Mouse (Mus musculus): ENCODE results near the gene Poln.

Gene Poln

GRCm38 (mm10) chr5:34105681-34106080 lies 63.6 kb downstream of the Poln start:
- no peak for DNase-seq (ENCODE audit: low spot score in 2 of 2)

DNA sequence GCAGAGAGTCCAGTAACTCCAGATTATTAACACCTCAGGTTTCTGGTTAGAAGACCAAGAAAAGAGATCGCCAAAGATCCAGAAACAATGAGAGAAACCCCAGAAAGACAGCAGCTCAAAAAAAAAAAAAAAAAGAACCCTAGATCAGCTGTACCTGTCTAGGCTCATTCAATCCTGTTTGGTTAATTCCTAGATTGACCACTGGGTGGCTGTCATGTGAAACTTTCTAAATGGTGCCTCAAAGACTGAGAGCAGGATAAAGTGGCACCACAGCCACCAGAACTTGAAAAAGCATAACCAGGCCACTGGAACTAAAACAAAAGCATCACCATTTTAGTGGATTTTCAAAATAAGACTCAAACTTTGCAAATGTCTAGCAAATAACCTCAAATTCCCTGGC lies 71.9 kb downstream of the Poln start:
- DNase-seq (ENCODE audit: low spot score in 2 of 2): peak; percentile 1 to 4

DNA sequence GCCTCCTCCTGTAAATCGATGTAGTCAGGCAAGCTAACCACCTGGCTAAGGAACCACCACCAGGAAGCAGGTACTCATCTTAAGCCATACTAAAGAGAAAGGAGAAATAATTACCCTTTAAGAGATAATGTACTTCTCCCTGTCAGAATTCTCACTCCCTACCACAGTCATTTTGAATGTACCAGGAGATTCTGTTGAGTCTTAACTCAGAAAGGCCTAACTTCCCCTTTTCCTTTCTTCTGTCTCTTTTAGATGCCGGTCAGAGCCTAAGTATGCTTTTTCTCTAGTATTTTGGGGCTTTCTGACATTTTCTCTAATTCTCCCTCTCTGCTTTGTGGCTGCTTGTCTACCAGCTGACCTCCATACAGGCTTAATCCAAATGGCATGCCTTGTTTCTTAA lies 76.2 kb downstream of the Poln start:
- DNase-seq (ENCODE audit: low spot score in 2 of 2): no peak

DNA sequence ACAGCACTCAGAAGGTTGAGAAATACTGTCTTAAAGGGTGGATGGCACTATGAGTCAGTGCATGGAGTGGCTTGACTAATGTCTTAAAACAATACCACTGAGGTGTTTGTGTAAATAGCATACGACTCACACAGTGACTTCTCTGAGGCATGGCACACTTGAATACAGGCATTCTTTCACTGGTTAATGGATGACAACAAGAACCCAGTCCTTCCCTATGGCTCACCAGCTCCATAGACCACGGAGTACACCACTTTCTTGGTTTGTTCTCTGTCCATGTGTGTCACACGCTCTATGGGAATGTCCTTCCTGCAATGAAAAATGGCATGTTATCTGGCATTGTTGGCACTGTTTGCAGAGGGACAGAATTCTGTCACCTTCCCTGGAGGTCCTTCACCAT lies 136.7 kb downstream of the Poln start:
- DNase-seq (ENCODE audit: low spot score in 2 of 2): no peak

DNA sequence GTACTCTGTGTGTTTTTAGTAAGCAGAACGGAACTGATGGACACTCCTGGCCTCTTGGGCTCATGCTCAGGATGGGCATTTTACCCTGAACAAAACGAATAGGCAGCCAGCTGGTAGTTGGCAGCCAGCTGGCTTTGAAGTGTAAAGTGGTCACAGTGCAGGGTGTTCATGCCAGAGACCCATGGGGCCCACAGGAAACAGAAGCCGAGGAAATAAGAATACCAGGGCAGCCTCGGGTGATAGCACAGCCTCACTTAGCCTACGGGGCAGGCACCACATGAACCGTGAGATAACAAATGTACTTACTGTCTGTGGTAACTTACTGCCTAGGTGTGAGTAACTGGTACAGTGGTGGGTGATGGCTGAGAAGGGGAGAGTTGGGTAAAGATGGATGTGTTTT lies 138.2 kb downstream of the Poln start:
- no peak for DNase-seq (ENCODE audit: low spot score in 2 of 2)

DNA sequence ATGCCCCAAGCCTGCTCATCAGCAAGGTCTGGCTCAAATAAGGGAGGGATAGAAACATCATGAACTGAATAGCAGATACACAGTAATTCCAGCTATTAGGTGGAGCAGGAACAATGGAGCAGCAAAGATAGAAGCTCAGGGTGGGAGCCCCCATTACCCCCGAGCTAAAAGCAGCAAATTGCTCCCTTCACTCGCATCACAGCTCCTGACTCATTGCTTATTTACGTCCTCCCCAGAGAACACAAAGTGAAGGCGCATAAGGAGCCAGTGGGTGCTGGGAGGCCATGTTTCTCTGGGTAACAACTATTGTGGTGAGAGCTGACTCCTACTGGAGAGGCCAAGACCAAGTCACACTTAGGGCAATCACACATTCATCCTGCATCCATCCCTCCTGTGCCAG lies 139.1 kb downstream of the Poln start:
- DNase-seq (ENCODE audit: low spot score in 2 of 2): no peak

DNA sequence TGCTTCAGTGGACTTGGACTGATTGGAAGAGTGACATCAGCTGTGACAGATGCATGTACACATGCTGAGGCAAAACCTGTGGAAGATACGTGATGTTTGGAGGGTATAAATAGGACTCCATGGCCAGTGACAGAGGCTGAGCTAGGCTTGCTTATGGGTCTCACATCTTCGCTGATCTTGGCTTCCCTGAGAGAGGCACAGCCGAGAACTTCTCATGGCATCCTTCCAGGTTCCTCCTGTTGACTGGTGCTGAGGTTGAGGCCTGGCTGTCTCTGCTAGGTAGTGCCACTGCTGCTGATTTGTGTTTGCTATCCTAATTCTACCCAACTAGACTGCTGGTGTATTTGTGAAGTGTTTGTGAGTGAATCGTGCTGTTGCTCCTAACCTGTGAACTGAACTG lies 150.3 kb downstream of the Poln start:
- DNase-seq (ENCODE audit: low spot score in 2 of 2): no peak

- no peak for DNase-seq (ENCODE audit: low spot score in 2 of 2)
Measured at GRCm38 (mm10) chr5:34014652-34015051, 154.6 kb downstream of the Poln start.

DNA sequence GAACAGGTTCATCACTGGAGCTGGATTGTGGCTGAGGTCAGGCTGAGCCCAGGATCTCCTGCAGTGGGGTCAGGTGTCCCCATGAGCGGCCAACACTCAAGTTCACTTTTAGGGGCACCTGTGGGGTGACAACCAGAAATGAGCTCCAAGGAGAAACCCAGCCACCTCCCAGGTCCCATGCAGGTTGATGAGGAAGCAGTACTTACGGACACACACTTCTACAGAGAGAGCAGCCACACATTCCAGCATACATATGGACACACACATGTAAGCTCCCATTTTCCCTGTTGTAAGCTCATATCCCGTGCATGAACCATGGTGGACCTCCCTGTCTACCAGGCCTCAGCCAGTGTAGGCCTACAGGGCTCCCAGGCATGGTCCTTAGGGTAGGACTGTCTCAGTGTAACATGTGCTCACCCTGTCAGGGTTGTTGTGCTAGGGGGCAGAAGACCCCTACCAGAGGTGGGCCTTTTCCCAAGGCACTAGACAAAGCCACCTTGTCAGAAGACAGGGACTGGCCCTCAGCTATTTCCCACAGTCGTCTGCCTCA lies 161.8 kb downstream of the Poln start:
- no peak for DNase-seq (ENCODE audit: low spot score in 2 of 2)

GRCm38 (mm10) chr5:34006832-34007231 lies 162.4 kb downstream of the Poln start:
- no peak for DNase-seq (ENCODE audit: low spot score in 2 of 2)

DNA sequence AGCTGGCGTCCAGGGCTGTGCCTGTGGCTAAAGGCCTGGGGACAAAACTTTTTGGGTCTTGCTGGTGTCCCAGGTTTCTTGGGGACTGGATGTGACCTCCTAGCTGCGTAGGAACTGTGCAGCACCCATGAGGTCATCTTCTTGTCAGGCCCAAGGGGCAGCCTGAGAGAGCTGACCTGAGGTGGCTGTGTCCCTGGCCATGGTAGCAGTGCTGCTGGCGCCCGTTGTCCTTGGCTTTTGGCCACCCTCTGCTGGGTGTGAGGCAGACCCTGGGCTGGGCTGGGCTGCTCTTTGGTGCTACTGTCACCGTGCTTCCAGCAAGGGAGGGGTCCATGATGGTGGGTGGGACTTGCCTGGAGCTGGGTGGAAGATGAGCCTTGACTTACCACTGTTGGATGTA lies 164.6 kb downstream of the Poln start:
- DNase-seq (ENCODE audit: low spot score in 2 of 2): no peak

DNA sequence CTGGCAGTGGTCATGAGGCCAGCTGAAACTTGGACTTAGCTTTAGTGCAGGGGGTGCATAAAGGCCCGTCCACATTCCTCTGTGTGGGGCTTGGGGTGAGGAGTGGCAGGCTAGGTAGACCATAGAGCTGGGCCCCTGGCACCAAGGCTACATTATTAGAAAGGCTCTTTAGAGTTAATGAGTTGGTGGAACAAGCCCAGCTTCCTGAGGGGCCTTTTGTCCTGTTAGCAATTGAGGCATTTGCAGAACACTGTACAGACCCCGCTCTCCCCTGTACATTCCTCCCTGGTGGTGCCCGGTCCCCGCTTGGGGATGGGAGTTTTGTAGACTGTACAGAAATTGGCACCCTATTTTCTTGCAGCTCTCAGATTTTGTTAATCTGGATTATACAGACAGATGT lies 166.6 kb downstream of the Poln start:
- no peak for DNase-seq (ENCODE audit: low spot score in 2 of 2)

GRCm38 (mm10) chr5:34001401-34001800 lies 167.8 kb downstream of the Poln start:
- no peak for DNase-seq (ENCODE audit: low spot score in 2 of 2)

DNA sequence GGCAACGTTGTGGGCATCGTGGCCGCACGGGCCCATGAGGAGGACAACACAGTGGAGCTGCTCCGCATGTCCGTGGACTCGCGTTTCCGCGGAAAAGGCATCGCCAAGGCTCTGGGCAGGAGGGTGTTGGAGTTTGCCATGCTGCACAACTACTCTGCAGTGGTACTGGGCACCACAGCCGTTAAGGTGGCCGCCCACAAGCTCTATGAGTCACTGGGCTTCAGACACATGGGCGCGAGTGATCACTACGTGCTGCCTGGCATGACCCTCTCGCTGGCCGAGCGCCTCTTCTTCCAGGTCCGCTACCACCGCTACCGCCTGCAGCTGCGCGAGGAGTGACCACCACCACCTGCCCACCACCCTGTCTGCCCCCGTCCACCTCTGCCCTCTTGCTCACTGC lies 168.4 kb downstream of the Poln start:
- DNase-seq (ENCODE audit: low spot score in 2 of 2): no peak

DNA sequence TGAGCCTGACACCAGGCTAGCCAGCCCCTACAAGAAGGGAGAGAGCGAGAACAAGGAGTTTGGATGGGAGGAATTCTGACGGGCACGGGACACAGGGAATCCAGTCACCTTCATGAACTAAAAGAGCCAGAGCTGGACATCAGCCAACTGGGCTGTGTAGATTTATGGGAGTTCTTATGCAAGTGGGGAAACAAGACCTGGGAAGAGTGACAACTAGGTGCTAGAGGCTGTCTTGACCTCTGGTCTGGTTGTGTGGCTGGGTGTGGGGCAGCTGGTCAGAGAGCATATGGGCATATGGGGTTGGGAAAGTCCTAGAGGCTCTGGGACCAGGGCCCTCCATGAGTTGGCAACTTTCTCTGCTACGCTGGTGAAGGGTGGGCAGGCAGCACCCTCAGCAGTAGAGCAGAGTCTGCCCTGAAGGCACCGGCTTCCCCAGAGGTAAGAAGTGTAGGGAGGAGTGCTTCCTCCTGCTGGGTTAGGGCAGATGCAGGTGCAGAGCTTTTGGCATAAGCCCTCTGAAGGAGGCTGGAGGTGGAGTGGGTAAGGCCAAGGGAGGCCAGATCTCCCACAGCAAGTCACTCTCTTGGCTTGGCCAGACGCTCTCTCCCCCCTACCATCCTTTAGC lies 169.7 kb downstream of the Poln start:
- DNase-seq (ENCODE audit: low spot score in 2 of 2): no peak

DNA sequence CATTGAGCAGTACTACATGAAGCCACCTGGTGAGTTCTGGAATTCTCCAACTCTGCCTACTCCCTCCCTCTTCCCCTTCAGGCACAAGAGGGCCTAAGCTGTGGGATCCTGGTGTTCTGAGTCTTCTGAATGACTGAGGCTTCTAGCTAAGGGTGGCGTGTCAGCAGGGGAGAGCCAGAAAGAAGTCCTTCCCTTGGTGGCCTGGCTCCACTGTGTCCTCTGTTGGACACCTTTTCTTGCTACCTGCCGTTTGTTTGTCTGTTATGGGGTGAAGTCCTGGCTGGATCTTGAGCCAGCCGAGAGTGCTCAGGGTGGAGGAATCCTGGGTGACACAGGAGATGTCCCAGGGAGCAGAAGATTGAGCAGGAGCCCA lies 170.8 kb downstream of the Poln start:
- DNase-seq (ENCODE audit: low spot score in 2 of 2): no peak

GRCm38 (mm10) chr5:33997829-33998504 lies 171.3 kb downstream of the Poln start:
- DNase-seq (ENCODE audit: low spot score in 2 of 2): no peak

DNA sequence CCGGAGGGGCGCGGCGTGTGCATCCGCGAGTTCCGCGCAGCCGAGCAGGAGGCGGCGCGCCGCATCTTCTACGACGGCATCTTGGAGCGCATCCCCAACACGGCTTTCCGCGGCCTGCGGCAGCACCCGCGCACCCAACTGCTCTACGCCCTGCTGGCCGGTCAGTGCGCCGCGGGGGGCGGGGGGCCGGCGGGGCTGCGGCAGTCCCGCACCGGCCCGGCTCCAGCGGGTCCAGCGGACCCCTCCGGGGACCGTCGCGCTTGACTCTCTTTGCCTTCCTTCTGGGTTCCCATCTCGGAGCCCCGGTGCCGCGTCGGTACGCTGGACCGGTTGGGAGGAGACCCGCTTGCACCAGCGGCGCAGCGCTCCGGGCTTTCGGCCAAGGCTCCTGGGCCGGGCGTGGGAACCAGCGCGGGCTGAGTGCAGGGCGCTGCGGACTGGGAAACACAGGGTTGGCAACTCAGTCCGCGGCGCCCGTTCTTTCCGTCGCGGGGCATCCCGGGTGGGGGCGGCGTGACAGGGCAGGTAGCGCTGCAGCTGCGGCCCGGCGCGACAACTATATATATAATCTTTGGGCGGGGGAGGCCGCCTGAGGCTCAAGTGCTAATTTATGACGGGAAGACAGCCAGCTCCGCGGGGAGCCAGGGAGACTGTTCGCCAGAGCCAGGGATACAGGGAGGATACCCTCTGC lies 172.1 kb downstream of the Poln start:
- DNase-seq (ENCODE audit: low spot score in 2 of 2): peak in 1 of 2 experiments; percentile 52

DNA sequence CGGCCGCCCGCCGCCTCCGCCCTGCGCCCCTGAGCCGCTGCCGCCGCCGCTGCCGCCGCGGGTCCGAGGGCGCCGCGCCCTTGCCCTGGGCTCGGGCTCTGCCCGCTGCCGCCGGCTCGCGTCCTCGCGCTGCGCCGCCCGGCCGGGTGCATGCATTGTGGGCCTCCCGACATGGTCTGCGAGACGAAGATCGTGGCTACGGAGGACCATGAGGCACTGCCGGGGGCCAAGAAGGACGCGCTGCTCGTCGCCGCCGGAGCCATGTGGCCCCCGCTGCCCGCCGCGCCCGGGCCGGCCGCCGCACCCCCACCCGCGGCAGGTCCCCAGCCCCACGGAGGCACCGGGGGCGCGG lies 172.6 kb downstream of the Poln start:
- DNase-seq (ENCODE audit: low spot score in 2 of 2): no peak

- peak in 1 of 2 experiments; percentile 21 for DNase-seq (ENCODE audit: low spot score in 2 of 2)
Measured at GRCm38 (mm10) chr5:33995843-33996693, 173.2 kb downstream of the Poln start, which contains the start of gene Nat8l. Gene Nat8l, plus strand, starts transcription at chr5:33995984.

- no peak for DNase-seq (ENCODE audit: low spot score in 2 of 2)
Measured at GRCm38 (mm10) chr5:33994671-33995625, 174.3 kb downstream of the Poln start.
